Mouse (Mus musculus): ENCODE measurements around the gene Hspg2.

DNA sequence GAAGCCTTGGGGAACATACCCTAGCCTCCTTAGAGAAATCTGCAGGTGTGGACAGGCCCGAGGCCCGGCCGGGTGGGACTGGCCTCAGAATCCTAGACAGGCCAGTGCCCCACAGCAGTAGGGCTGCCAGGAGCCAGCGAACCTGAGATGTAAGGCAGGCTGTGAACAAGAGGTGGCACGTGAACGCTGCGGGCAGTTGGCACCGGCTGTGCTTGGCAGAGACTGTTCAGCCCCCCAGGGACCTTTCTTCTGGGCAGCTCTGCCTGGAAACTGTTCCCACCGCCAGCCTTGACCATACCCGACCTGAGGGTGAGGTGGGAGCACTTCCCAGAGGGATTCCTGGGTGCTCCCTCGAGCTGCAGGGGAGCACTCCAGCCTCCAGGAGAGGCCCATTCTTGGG lies 24.0 kb downstream of the Hspg2 start:
- no peak for TF ChIP-seq CTCF (IDR thresholded peaks at IDR 0.05; ENCODE audit: low read depth)
- no peak for TF ChIP-seq EP300 (IDR thresholded peaks at IDR 0.05; ENCODE audit: low read depth)
